Mouse (Mus musculus): ENCODE results near the gene Fhit. TPM values are rescaled to one million over a fixed set of nuclear protein-coding genes. Genes with fewer than 3 reads are reported as not detected.

Fhit gene
- polyA plus RNA-seq, 1 experiment from 2014 or later: 11.4 TPM

DNA sequence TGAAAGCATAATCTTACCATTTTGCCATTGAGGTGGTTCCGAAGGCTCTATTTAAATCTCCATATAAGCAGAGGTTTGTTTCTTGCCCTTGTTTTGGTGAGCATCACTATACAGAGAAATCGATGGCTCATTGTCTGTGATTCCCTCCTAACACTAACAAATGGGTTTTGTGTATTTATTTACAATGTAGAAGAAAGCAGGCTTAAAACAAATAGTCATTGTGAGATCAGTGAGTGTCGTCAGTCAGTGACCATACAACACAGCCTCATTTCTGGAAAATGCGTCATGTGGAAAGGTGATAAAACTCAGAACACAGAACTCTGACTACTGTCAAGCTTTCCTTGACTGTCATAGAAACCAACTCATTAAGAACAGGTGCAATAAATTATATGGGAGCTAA is 1632.6 kb downstream of the Fhit start:
- no peak for ATAC-seq
- Histone ChIP-seq H3K9ac (no peak overlapping the region), H3K27me3 (replicated peaks) (no peaks in the 10 kb centered on the region), H3K27ac (no peak overlapping the region), H3K4me1 (replicated peaks) (no peaks in the 10 kb centered on the region), H3K4me2 (replicated peaks) (no peak overlapping the region), H3K9me3 (no peaks in the 10 kb centered on the region), H3K36me3 (no peaks in the 10 kb centered on the region), H3K4me3 (replicated peaks) (no peak overlapping the region)
- WGBS: 84% methylated on average over 4 of the region's 4 CpGs

DNA sequence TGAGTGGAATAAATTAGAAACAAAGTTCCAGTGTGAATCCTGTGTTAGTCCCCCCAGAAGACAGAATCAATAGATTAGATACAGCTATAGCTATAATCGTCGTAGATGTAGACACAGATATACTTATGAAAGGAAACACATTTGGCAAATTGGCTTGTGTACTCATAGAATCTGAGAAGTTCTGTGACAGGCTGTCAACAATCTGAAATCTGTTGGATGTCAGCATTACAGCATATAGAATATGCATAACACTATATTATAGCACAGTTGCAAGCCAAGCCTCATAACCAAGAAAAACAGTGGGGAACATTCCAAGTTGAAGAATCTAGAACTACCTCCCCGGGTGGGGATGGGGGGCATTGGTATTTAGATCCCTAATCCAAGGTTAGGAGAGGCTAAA is 1635.7 kb downstream of the Fhit start:
- ATAC-seq: no peak
- no peak overlapping the region for H3K4me3 ChIP-seq (replicated peaks)
- H3K4me2 ChIP-seq (replicated peaks): no peak overlapping the region
- H3K9me3 ChIP-seq: no peaks in the 10 kb centered on the region
- H3K27ac ChIP-seq: no peak overlapping the region
- H3K36me3 ChIP-seq: no peaks in the 10 kb centered on the region
- H3K27me3 ChIP-seq (replicated peaks): no peaks in the 10 kb centered on the region
- no peak overlapping the region for H3K9ac ChIP-seq
- 89% methylated on average over 3 of the region's 3 CpGs for WGBS
- no peaks in the 10 kb centered on the region for H3K4me1 ChIP-seq (replicated peaks)

DNA sequence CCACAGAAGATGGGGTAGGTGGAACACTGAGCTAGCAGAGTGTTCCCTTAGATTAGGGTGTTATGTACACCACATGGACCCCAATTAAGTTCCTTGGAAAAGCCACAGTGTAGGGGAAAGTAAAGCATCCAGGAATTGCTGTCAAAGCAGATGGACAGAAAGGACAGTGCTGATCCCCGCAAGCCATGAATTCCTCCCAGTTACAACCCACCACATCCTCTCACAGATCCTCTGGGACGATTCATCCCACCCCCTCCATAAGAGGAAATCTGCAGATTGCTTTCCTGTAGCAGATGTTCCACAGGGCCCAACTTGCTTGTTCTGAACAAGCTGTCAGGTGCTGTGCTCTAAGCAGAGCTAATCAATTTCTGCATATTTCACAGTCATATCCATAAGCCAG is 1644.2 kb downstream of the Fhit start:
- Histone ChIP-seq H3K36me3 (no peaks in the 10 kb centered on the region), H3K9ac (no peak overlapping the region), H3K27me3 (replicated peaks) (no peaks in the 10 kb centered on the region), H3K27ac (no peak overlapping the region), H3K4me1 (replicated peaks) (no peaks in the 10 kb centered on the region), H3K4me2 (replicated peaks) (no peak overlapping the region), H3K9me3 (no peaks in the 10 kb centered on the region), H3K4me3 (replicated peaks) (no peak overlapping the region)
- ATAC-seq: no peak
- 79% methylated on average over 2 of the region's 2 CpGs for WGBS

DNA sequence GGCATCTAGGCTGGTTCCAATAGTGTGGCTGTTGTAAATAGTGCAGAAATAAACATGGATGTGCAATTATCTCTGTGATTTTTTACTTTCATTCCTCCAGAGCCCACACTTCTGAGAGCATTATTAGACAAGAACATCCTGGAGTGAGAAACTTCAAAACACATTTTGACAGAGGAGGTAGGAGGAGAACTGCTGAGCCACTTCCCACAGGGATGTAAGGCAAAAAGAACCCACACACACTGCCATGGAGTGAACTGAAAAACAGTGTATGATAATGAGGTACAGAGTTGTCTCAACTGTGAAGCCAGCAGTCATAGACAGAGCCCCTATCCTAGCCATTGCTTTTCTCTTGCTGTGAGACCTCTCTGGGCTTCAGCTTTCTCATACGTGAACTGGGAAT is 1652.2 kb downstream of the Fhit start:
- Histone ChIP-seq H3K4me2 (replicated peaks) (no peak overlapping the region), H3K4me3 (replicated peaks) (no peak overlapping the region), H3K27ac (no peak overlapping the region), H3K9me3 (no peaks in the 10 kb centered on the region), H3K27me3 (replicated peaks) (no peaks in the 10 kb centered on the region), H3K4me1 (replicated peaks) (no peaks in the 10 kb centered on the region), H3K9ac (no peak overlapping the region), H3K36me3 (no peaks in the 10 kb centered on the region)
- ATAC-seq: no peak
- WGBS: 94% methylated on average over 1 of the region's 1 CpGs

Other genes with a start within 250 kb of the Fhit start
- gene Gm3839, start 194.7 kb upstream of the Fhit start, polyA plus RNA-seq (2015; fragmentation: Nextera tagmentation; extraction: Ambion mirVana): 1.4 and 1.9 TPM in 2 replicates

All from intestine, embryonic 15.5 days (tissue).